Mouse (Mus musculus) hindbrain, embryonic 12.5 days (tissue): ENCODE measurements at regions not wholly inside any gene's neighbourhood (a gene's known extent, or its start where the extent isn't known, plus 50 kb on each side); places are given as distances from the start of the nearest gene placed in this dataset.

ENCODE experiments used
- ATAC-seq: fragments of 200-750 bp; cut with Nextera tagmentation; 2 replicates; pipeline ENCODE4 v1.8.0; 2017; ENCODE audit warnings: moderate TSS enrichment; ENCODE audit not compliant: low FRiP score
- H3K27ac ChIP-seq: fragments of 300-500 bp; sonication (generic); 2 replicates; pipeline ENCODE4 v1.5.1; 2016; ENCODE audit warnings: mild to moderate bottlenecking
- H3K27me3 ChIP-seq: fragments of 300-500 bp; sonication (generic); 2 replicates; pipeline ENCODE4 v1.6.1; 2016; ENCODE audit warnings: mild to moderate bottlenecking
- H3K36me3 ChIP-seq: fragments of 300-500 bp; sonication (generic); 2 replicates; pipeline ENCODE4 v1.6.1; 2016; ENCODE audit warnings: mild to moderate bottlenecking
- H3K4me1 ChIP-seq: fragments of 300-500 bp; sonication (generic); 2 replicates; pipeline ENCODE4 v1.6.1; 2016
- H3K4me2 ChIP-seq: fragments of 300-500 bp; sonication (generic); replicated peaks from 2 replicates; pipeline ENCODE4 v1.6.1; 2016; ENCODE audit warnings: mild to moderate bottlenecking
- H3K4me3 ChIP-seq: fragments of 300-500 bp; sonication (generic); 2 replicates; pipeline ENCODE4 v1.5.1; 2016; ENCODE audit warnings: mild to moderate bottlenecking
- H3K9ac ChIP-seq: fragments of 300-500 bp; sonication (generic); 2 replicates; pipeline ENCODE4 v1.6.1; 2016; ENCODE audit warnings: mild to moderate bottlenecking, moderate library complexity
- H3K9me3 ChIP-seq: fragments of 300-500 bp; sonication (generic); replicated peaks from 2 replicates; pipeline ENCODE4 v1.6.1; 2016; ENCODE audit warnings: mild to moderate bottlenecking
- WGBS: fragments of 180-500 bp; shearing (Covaris S2); methylation state at CpG from one replicate; pipeline ENCODE4 v1.1.7; 2016; 5-methylcytosine and 5-hydroxymethylcytosine counted together

- H3K27me3 ChIP-seq: no peaks in the 10 kb centered on the region
- no peak for ATAC-seq
- H3K4me3 ChIP-seq: no peak overlapping the region
- H3K9me3 ChIP-seq: no peaks in the 10 kb centered on the region
- H3K27ac ChIP-seq: no peak overlapping the region
- H3K36me3 ChIP-seq: no peaks in the 10 kb centered on the region
- H3K4me2 ChIP-seq: no peak overlapping the region
- H3K9ac ChIP-seq: no peak overlapping the region
- no peaks in the 10 kb centered on the region for H3K4me1 ChIP-seq
- WGBS: 88% methylated on average over 7 of the region's 7 CpGs
These were observed 180.8 kb upstream of the Rad23b start for GRCm38 (mm10) chr4:55169063-55169462.

DNA sequence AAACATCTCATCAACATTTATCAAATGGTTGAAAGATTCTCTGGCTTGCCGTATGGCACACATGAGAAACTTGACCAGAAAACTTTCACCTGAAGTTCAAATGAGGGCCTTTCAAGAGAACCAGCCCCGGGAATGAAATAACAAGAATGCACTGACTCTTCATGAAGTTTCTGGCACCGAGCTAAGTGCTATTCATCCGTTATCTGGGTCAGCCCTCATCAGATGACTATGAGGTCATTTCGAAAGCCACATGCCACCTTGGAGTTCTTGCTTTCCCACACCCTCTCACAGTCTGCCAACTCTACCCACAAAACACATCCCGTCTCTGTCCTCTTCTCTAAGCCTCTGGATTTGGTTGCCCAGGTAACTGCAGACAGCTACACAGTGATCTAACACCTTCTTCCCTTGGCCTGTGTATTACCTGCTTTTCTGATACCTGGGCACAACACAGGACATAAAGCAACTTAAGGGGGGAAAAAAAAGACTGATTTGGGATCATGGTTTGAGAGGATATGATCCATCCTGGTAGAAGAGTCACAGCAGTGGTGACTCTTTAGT lies 177.4 kb upstream of the Rad23b start:
- 90% methylated on average over 6 of the region's 6 CpGs for WGBS
- Histone ChIP-seq H3K4me1 (no peaks in the 10 kb centered on the region), H3K4me2 (no peak overlapping the region), H3K36me3 (no peaks in the 10 kb centered on the region), H3K27me3 (no peaks in the 10 kb centered on the region), H3K27ac (no peak overlapping the region), H3K4me3 (no peak overlapping the region), H3K9me3 (no peaks in the 10 kb centered on the region), H3K9ac (no peak overlapping the region)
- ATAC-seq: no peak

- H3K4me3 ChIP-seq: no peak overlapping the region
- 65% methylated on average over 3 of the region's 3 CpGs for WGBS
These were observed 173.8 kb upstream of the Rad23b start for GRCm38 (mm10) chr4:55176026-55176425.

GRCm38 (mm10) chr4:55179456-55179855 lies 170.4 kb upstream of the Rad23b start:
- Histone ChIP-seq H3K36me3 (no peaks in the 10 kb centered on the region), H3K4me2 (no peak overlapping the region), H3K4me1 (no peaks in the 10 kb centered on the region), H3K27ac (no peak overlapping the region), H3K4me3 (no peak overlapping the region), H3K9me3 (no peaks in the 10 kb centered on the region), H3K9ac (no peak overlapping the region), H3K27me3 (no peaks in the 10 kb centered on the region)
- WGBS: 73% methylated on average over 2 of the region's 2 CpGs
- ATAC-seq: no peak

More at GRCm38 (mm10) chr4:55176026-55176425, 173.8 kb upstream of the Rad23b start:
- Histone ChIP-seq H3K9ac (no peak overlapping the region), H3K27ac (no peak overlapping the region), H3K4me1 (no peaks in the 10 kb centered on the region), H3K4me2 (no peak overlapping the region), H3K36me3 (no peaks in the 10 kb centered on the region), H3K9me3 (no peaks in the 10 kb centered on the region), H3K27me3 (no peaks in the 10 kb centered on the region)
- no peak for ATAC-seq

- H3K9ac ChIP-seq: no peak overlapping the region
- H3K4me1 ChIP-seq: no peaks in the 10 kb centered on the region
- H3K27me3 ChIP-seq: no peaks in the 10 kb centered on the region
- no peaks in the 10 kb centered on the region for H3K36me3 ChIP-seq
- no peaks in the 10 kb centered on the region for H3K9me3 ChIP-seq
- no peak overlapping the region for H3K4me2 ChIP-seq
- no peak overlapping the region for H3K27ac ChIP-seq
- ATAC-seq: no peak
- 73% methylated on average over 3 of the region's 3 CpGs for WGBS
- H3K4me3 ChIP-seq: no peak overlapping the region
These were observed 166.3 kb upstream of the Rad23b start for GRCm38 (mm10) chr4:55183519-55183918.

DNA sequence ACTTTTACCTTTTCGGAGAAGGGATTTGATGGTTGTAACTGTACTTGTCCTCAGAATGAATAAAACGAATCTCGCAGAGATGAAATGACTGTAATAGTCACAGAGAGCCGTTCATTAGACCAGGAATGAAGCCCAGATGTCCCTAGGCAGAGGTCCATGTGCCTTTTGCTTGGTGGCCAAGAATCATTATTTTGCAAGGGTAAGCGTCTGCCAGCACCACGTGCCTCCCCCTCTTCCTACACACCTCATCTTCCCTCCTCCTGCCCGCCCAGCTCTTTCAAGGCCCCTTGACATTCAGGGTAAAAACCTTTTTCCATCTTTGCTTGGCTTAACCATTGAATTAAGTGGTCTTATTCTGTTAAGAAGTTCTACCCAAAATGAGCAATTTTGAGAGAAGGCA lies 161.1 kb upstream of the Rad23b start:
- H3K27me3 ChIP-seq: no peaks in the 10 kb centered on the region
- H3K4me2 ChIP-seq: no peak overlapping the region
- H3K4me3 ChIP-seq: no peak overlapping the region
- no peak for ATAC-seq
- no peaks in the 10 kb centered on the region for H3K36me3 ChIP-seq
- H3K9me3 ChIP-seq: no peaks in the 10 kb centered on the region
- no peaks in the 10 kb centered on the region for H3K4me1 ChIP-seq
- no peak overlapping the region for H3K27ac ChIP-seq
- WGBS: 91% methylated on average over 7 of the region's 7 CpGs
- H3K9ac ChIP-seq: no peak overlapping the region

GRCm38 (mm10) chr4:55190586-55190985 lies 159.3 kb upstream of the Rad23b start:
- no peak for ATAC-seq
- Histone ChIP-seq H3K9ac (no peak overlapping the region), H3K27me3 (no peaks in the 10 kb centered on the region), H3K4me1 (no peaks in the 10 kb centered on the region), H3K27ac (no peak overlapping the region), H3K9me3 (no peaks in the 10 kb centered on the region), H3K4me2 (no peak overlapping the region), H3K4me3 (no peak overlapping the region), H3K36me3 (no peaks in the 10 kb centered on the region)
- 89% methylated on average over 6 of the region's 6 CpGs for WGBS

DNA sequence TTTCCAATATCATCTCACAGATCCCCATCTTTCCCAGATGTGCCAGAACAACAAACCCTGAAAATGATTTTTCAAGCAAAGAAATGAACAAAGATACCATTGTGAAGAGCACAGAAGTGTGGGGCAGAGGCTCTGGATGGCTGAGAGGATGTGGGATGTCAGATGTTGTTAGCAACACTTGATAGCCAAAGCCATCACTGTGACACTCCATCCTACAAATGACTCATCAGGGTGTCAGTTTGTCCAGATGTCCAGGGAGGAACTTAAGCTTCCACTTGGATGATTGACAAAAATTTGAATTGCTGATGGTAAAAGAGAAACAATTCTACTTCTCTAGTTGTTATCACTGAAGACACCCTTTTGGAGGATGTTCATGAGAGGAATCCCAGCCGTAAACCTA lies 155.8 kb upstream of the Rad23b start:
- Histone ChIP-seq H3K4me1 (no peaks in the 10 kb centered on the region), H3K4me2 (no peak overlapping the region), H3K9me3 (no peaks in the 10 kb centered on the region), H3K27ac (no peak overlapping the region), H3K27me3 (no peaks in the 10 kb centered on the region), H3K9ac (no peak overlapping the region), H3K36me3 (no peaks in the 10 kb centered on the region), H3K4me3 (no peak overlapping the region)
- 98% methylated on average over 1 of the region's 1 CpGs for WGBS
- ATAC-seq: no peak

DNA sequence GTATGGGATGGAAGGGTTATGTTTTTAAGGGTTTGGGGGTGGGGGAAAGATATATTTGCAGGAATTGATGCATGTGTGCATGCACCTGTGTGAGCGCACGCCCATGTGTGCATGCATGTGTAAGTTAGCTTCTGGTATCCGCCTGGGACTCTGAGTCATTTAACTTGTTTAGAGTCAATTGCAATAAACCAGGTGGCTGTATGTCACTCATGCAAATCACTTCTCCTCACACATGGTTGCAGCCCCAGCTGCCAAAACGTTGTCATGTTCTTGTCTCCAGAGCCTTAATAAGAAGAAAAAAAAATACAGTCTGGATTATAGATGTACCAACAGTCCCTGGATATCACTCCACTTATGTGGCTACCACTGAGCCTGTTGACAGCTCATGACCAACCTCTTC lies 155.3 kb upstream of the Rad23b start:
- no peak for ATAC-seq
- no peaks in the 10 kb centered on the region for H3K4me1 ChIP-seq
- H3K27ac ChIP-seq: no peak overlapping the region
- no peaks in the 10 kb centered on the region for H3K36me3 ChIP-seq
- no peak overlapping the region for H3K9ac ChIP-seq
- no peak overlapping the region for H3K4me2 ChIP-seq
- 87% methylated on average over 4 of the region's 4 CpGs for WGBS
- H3K9me3 ChIP-seq: no peaks in the 10 kb centered on the region
- H3K4me3 ChIP-seq: no peak overlapping the region
- H3K27me3 ChIP-seq: no peaks in the 10 kb centered on the region

GRCm38 (mm10) chr4:55203731-55204710 lies 145.8 kb upstream of the Rad23b start:
- H3K4me3 ChIP-seq: no peak overlapping the region
- H3K9ac ChIP-seq: no peak overlapping the region
- H3K36me3 ChIP-seq: no peaks in the 10 kb centered on the region
- H3K27ac ChIP-seq: no peak overlapping the region
- WGBS: 37% methylated on average over 20 of the region's 20 CpGs
- H3K27me3 ChIP-seq: no peaks in the 10 kb centered on the region
- H3K4me2 ChIP-seq: peak overlapping the region; percentile 9; the same call in 1 of the 2 replicates
- H3K4me1 ChIP-seq: peaks cover 22% of the 10 kb centered on the region
- no peak for ATAC-seq
- H3K9me3 ChIP-seq: no peaks in the 10 kb centered on the region

DNA sequence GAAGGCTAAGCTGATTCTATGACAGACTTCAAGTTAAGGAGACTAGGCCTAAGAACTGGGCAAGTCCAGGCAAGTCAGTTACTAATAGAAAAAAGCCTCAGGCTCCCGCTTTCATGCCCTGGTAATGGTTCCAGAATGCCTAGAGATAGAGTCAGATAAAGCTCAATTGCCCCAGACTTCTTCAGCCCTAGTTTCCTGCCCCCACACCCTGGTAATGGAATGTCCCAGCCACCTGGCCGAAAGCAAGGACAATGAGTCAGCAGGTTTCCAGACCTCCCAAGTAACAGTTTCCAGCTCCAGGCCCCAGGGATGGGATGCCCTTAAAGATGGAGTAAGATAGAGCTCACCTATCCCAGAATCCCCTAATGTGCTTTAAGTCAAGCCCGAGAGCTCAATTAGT lies 143.6 kb upstream of the Rad23b start:
- Histone ChIP-seq H3K27me3 (no peaks in the 10 kb centered on the region), H3K9me3 (no peaks in the 10 kb centered on the region), H3K9ac (no peak overlapping the region), H3K4me3 (no peak overlapping the region), H3K4me1 (peaks cover 29% of the 10 kb centered on the region), H3K4me2 (no peak overlapping the region), H3K36me3 (no peaks in the 10 kb centered on the region), H3K27ac (no peak overlapping the region)
- 81% methylated on average over 3 of the region's 3 CpGs for WGBS
- ATAC-seq: no peak

DNA sequence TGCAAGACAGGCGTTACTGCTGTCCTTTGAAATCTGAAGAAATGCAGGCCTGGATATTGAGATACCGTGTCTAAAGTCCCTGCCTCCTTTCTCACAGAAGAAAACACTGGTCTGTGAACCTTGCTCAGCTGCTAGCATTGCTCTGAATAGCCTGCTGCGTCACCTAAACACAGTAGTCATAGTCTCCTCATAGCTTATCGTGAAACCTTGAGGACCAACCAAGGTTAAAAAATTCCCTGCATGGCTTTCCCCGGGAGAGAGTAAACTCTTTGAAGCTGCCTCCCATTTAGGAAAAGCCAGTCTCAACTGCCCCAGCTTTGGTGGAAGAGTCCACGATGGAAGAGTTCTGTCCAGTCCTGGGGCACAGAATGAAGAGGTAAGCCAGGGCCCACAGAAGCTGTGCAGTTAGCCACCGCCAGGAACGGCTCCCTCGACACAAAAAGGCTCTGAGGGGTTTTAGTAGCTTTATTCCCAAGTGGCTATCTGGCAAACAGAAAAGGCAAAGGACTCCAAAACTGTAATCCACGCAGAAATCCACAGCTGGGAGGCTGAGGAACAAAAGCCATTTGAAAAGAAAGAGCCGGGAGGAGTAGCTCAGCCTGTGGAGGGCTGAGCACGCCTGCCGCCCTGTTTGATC lies 142.0 kb upstream of the Rad23b start:
- ATAC-seq: no peak
- Histone ChIP-seq H3K27ac (no peak overlapping the region), H3K9ac (no peak overlapping the region), H3K4me3 (no peak overlapping the region), H3K4me2 (no peak overlapping the region), H3K36me3 (no peaks in the 10 kb centered on the region), H3K4me1 (peaks cover 29% of the 10 kb centered on the region), H3K27me3 (no peaks in the 10 kb centered on the region), H3K9me3 (no peaks in the 10 kb centered on the region)
- WGBS: 36% methylated on average over 13 of the region's 13 CpGs
